Comparison of ENCODE assay signal across 9 mouse cellular contexts in genomic region chr8:75219877-75220738, GRCm38 (mm10). TPM values are rescaled to one million over a fixed set of nuclear protein-coding genes. Genes with fewer than 3 reads are reported as not detected.
DNase-seq lines count a peak whose midpoint lies in the region; ATAC-seq lines count a peak whose summit lies in the region.
"Had no signal": no experiment of that assay in that cellular context is flagged by ENCODE, and none has a peak within 500 bp of the region (broad histone marks: within the 10 kb centered on the region; RNA-seq: fewer than 3 reads in every experiment).

No protein-coding gene starts in this region.

- ATAC-seq in CD4-positive, CD25-positive, alpha-beta regulatory T cell, adult 4 months: no peak
- ATAC-seq in forebrain, embryonic 14.5 days: peak; percentile 79

- H3K36me3 ChIP-seq in forebrain, embryonic 14.5 days (ENCODE audit: control insufficient read depth, insufficient read depth, low read length): no peaks in the 10 kb centered on the region
- H3K36me3 ChIP-seq: embryonic facial prominence, embryonic 13.5 days had no signal

- no peak overlapping the region for H3K4me3 ChIP-seq in forebrain, embryonic 14.5 days (ENCODE audit: low read depth, low read length)
- H3K4me3 ChIP-seq: embryonic facial prominence, embryonic 13.5 days had no signal

- 35% methylated on average over 5 of the region's 5 CpGs for WGBS in forebrain, embryonic 14.5 days

- no peaks in the 10 kb centered on the region for H3K9me3 ChIP-seq in forebrain, embryonic 14.5 days (replicated peaks; ENCODE audit: control insufficient read depth, low read length)
- H3K9me3 ChIP-seq: embryonic facial prominence, embryonic 13.5 days had no signal

- no peak overlapping the region for H3K4me2 ChIP-seq in forebrain, embryonic 14.5 days (ENCODE audit: low read length)
- H3K4me2 ChIP-seq: embryonic facial prominence, embryonic 13.5 days had no signal

- peaks cover 12% of the 10 kb centered on the region; the same call in 1 of the 2 replicates for H3K27me3 ChIP-seq in forebrain, embryonic 14.5 days (replicated peaks; ENCODE audit: control insufficient read depth, insufficient read depth, low read length)

- H3K27ac ChIP-seq in forebrain, embryonic 14.5 days (ENCODE audit: low read depth, low read length): no peak overlapping the region
- H3K27ac ChIP-seq: embryonic facial prominence, embryonic 13.5 days had no signal

- H3K4me1 ChIP-seq in forebrain, embryonic 14.5 days (ENCODE audit: control insufficient read depth, insufficient read depth, low read length): no peaks in the 10 kb centered on the region
- H3K4me1 ChIP-seq: embryonic facial prominence, embryonic 13.5 days had no signal

- no peak overlapping the region for H3K9ac ChIP-seq in forebrain, embryonic 14.5 days (ENCODE audit: low read length)
- H3K9ac ChIP-seq: embryonic facial prominence, embryonic 13.5 days had no signal

- peak; percentile 45 for DNase-seq in CD4-positive, CD25-positive, alpha-beta regulatory T cell, adult 2 months (ENCODE audit: low read depth, low spot score)
- DNase-seq in layer of hippocampus, adult 9-11 months: peak; percentile 49
- no peak for DNase-seq in layer of hippocampus, adult 11-12 months (ENCODE audit: low spot score)
- DNase-seq in MN1 (ENCODE audit: low spot score): peak; percentile 22
- peak; percentile 85 for DNase-seq in forebrain, embryonic 14.5 days (ENCODE audit: low spot score)
- DNase-seq in retina, postnatal 1 day: peak; percentile 32
- DNase-seq in heart, postnatal 4 days: no peak

RNA-seq across cellular contexts. Expression of gene Rasd2, which starts 6.4 kb away (rescaled TPM):
- not detected for polyA plus RNA-seq in CD4-positive, CD25-positive, alpha-beta regulatory T cell, adult 4 months (2017; shearing (Covaris generic))
- 0.52 and 0.94 TPM in 2 replicates for polyA plus RNA-seq in forebrain, embryonic 14.5 days (2014; fragmentation: Nextera tagmentation; extraction: Ambion mirVana)
- 1 to 10 TPM; 2.2 TPM for total RNA-seq in heart, postnatal 4 days (2021)

Comparison
In these comparisons a context has a peak if more than half of its experiments do, and no peak if none do; other contexts are left out.
1. DNase-seq: peak in CD4-positive, CD25-positive, alpha-beta regulatory T cell, adult 2 months (single experiment), layer of hippocampus, adult 9-11 months (single experiment), MN1 (single experiment), forebrain, embryonic 14.5 days (single experiment) and retina, postnatal 1 day (single experiment); none in layer of hippocampus, adult 11-12 months (single experiment) and heart, postnatal 4 days (single experiment).